Mouse (Mus musculus) heart, embryonic 13.5 days (tissue): ENCODE data around the gene Nrbf2. TPM values are rescaled to one million over a fixed set of nuclear protein-coding genes. Genes with fewer than 3 reads are reported as not detected.

ENCODE experiments used
- polyA plus RNA-seq: library from polyadenylated mRNA; unstranded; fragments of >200 nt; fragmentation: Nextera tagmentation; extraction: Ambion mirVana; gene quantifications from 2 replicates; pipeline ENCODE4 v1.2.1, GENCODE M21; 2015

Nrbf2 gene
- polyA plus RNA-seq, 1 experiment from 2014 or later: 27.9 TPM

Other genes with a start within 250 kb of the Nrbf2 start
- 30.3 and 30.8 TPM in 2 replicates for gene Jmjd1c, start 189.2 kb downstream of the Nrbf2 start, polyA plus RNA-seq
- gene Reep3, start 188.4 kb downstream of the Nrbf2 start, polyA plus RNA-seq: 23.2 and 26.4 TPM in 2 replicates